Mouse (Mus musculus) midbrain, postnatal 0 days (tissue): ENCODE results near the gene Gemin8. TPM values are rescaled to one million over a fixed set of nuclear protein-coding genes. Genes with fewer than 3 reads are reported as not detected.

Source experiments
- ATAC-seq: fragments of 200-750 bp; cut with Nextera tagmentation; 2 replicates; pipeline ENCODE4 v1.8.0; 2017; ENCODE audit warnings: moderate number of reproducible peaks, mild to moderate bottlenecking, moderate TSS enrichment, moderate library complexity; ENCODE audit not compliant: low FRiP score
- DNase-seq: peaks from one replicate; pipeline ENCODE4 v3.0.0-alpha.2; 2015; ENCODE audit warnings: low spot score
- H3K27ac ChIP-seq: fragments of 300-500 bp; sonication (generic); 2 replicates; pipeline ENCODE4 v1.5.1; 2014; ENCODE audit warnings: low read depth, mild to moderate bottlenecking, low read length, mixed read lengths
- H3K27me3 ChIP-seq: fragments of 300-500 bp; sonication (generic); 2 replicates; pipeline ENCODE4 v1.6.1; 2014; ENCODE audit warnings: low read length, control low read depth, mixed read lengths; ENCODE audit not compliant: insufficient read depth
- H3K36me3 ChIP-seq: fragments of 300-500 bp; sonication (generic); 2 replicates; pipeline ENCODE4 v1.6.1; 2014; ENCODE audit warnings: low read length, control low read depth, mixed read lengths; ENCODE audit not compliant: insufficient read depth
- H3K4me1 ChIP-seq: fragments of 300-500 bp; sonication (generic); 2 replicates; pipeline ENCODE4 v1.6.1; 2014; ENCODE audit warnings: mild to moderate bottlenecking, control low read depth, antibody characterized with exemption, low read length, mixed read lengths; ENCODE audit not compliant: insufficient read depth
- H3K4me2 ChIP-seq: fragments of 300-500 bp; sonication (generic); 2 replicates; pipeline ENCODE4 v1.6.1; 2014; ENCODE audit warnings: low read depth, mild to moderate bottlenecking, low read length, mixed read lengths; ENCODE audit not compliant: poor library complexity, severe bottlenecking
- H3K4me3 ChIP-seq: fragments of 300-500 bp; sonication (generic); 2 replicates; pipeline ENCODE4 v1.5.1; 2014; ENCODE audit warnings: low read depth, mild to moderate bottlenecking, low read length, moderate library complexity
- H3K9ac ChIP-seq: fragments of 300-500 bp; sonication (generic); replicated peaks from 2 replicates; pipeline ENCODE4 v1.6.1; 2014; ENCODE audit warnings: mild to moderate bottlenecking, low read length, moderate library complexity, mixed read lengths; ENCODE audit not compliant: poor library complexity, severe bottlenecking
- H3K9me3 ChIP-seq: fragments of 300-500 bp; sonication (generic); 2 replicates; pipeline ENCODE4 v1.6.1; 2016; ENCODE audit warnings: low read length, control low read depth
- CTCF ChIP-seq: IDR thresholded peaks from 2 replicates; pipeline ENCODE4 v1.5.1; 2016; ENCODE audit warnings: antibody characterized with exemption, mild to moderate bottlenecking
- WGBS: fragments of 180-500 bp; shearing (Covaris S2); extraction: QIAGEN DNeasy Blood & Tissue Kit; methylation state at CpG from one replicate; pipeline ENCODE4 v1.1.7; 2014; 5-methylcytosine and 5-hydroxymethylcytosine counted together
- polyA plus RNA-seq: library from polyadenylated mRNA; unstranded; fragments of >200 nt; fragmentation: Nextera tagmentation; extraction: Ambion mirVana; gene quantifications from 2 replicates; pipeline ENCODE4 v1.2.1, GENCODE M21; 2015
- total RNA-seq: library from RNA; depleted of rRNA; stranded (reverse); fragments of >200 nt; gene quantifications from 2 replicates; pipeline ENCODE4 v1.2.3, GENCODE M21; 2014

The Gemin8 gene
- total and polyA plus RNA-seq, 2 experiments from 2014 or later, result 6.2 to 7.6 TPM

DNA sequence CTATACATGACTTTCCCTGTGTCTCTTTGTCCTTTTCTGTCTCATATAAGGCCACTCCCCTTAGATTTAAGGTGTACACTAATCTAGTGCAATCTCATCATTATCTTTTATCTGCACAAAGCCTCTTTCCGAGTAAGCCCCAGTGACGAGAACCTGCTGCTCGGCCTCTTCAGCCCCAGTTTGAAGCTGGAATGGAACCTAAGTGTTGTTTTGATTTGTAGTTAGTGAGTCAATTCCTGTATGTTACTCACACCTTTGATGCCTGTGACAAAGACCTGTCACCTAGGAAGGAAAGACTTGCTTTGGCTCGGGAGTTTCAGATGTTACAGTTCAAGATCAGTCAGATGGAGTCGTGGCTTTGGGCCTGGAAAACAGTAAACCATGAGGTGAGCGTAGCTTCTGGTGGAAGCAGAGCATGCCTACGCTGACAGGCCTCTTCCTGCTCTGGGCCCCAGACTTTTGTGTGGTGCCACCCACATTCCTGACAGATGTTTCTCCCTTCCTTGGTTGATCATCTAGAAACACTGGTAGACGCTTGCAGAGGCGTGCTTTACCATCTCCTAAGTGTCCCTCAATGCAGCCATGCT, 15.2 kb downstream of the Gemin8 start:
- Histone ChIP-seq H3K27me3 (no peaks in the 10 kb centered on the region; the same call in 1 of the 2 replicates), H3K4me2 (no peak overlapping the region), H3K4me3 (no peak overlapping the region), H3K9ac (no peak overlapping the region), H3K4me1 (no peaks in the 10 kb centered on the region), H3K36me3 (no peaks in the 10 kb centered on the region), H3K27ac (no peak overlapping the region), H3K9me3 (no peaks in the 10 kb centered on the region)
- TF ChIP-seq CTCF, result no peak
- DNase-seq (no peak), ATAC-seq (no peak)
- WGBS, result 93% methylated on average over 9 of the region's 9 CpGs

- no peak overlapping the region for H3K27ac ChIP-seq
- H3K27me3 ChIP-seq, result no peaks in the 10 kb centered on the region; the same call in 1 of the 2 replicates
- no peak overlapping the region for H3K9ac ChIP-seq
- ATAC-seq (no peak), DNase-seq (no peak)
- no peak overlapping the region for H3K4me3 ChIP-seq
- no peaks in the 10 kb centered on the region for H3K4me1 ChIP-seq
- WGBS, result 84% methylated on average over 1 of the region's 1 CpGs
- no peaks in the 10 kb centered on the region for H3K36me3 ChIP-seq
- H3K4me2 ChIP-seq, result no peak overlapping the region
- H3K9me3 ChIP-seq, result no peaks in the 10 kb centered on the region
- TF ChIP-seq CTCF, result no peak
Observed at GRCm38 (mm10) chrX:166187803-166188202, 17.5 kb downstream of the Gemin8 start.

GRCm38 (mm10) chrX:166196327-166196726, 26.1 kb downstream of the Gemin8 start:
- no peak for DNase-seq
- Histone ChIP-seq H3K4me1 (no peaks in the 10 kb centered on the region), H3K36me3 (no peaks in the 10 kb centered on the region), H3K4me2 (no peak overlapping the region), H3K9me3 (no peaks in the 10 kb centered on the region), H3K27ac (no peak overlapping the region), H3K27me3 (no peaks in the 10 kb centered on the region), H3K9ac (no peak overlapping the region), H3K4me3 (no peak overlapping the region)
- ATAC-seq, result no peak
- TF ChIP-seq CTCF, result no peak

- Histone ChIP-seq H3K36me3 (no peaks in the 10 kb centered on the region), H3K27me3 (no peaks in the 10 kb centered on the region), H3K4me1 (no peaks in the 10 kb centered on the region), H3K4me3 (no peak overlapping the region), H3K4me2 (no peak overlapping the region), H3K9me3 (no peaks in the 10 kb centered on the region), H3K9ac (no peak overlapping the region), H3K27ac (no peak overlapping the region)
- no peak for DNase-seq
- no peak for TF ChIP-seq CTCF
- 91% methylated on average over 2 of the region's 2 CpGs for WGBS
- ATAC-seq, result no peak
Observed at GRCm38 (mm10) chrX:166198266-166198665, 28.0 kb downstream of the Gemin8 start.

- no peaks in the 10 kb centered on the region for H3K27me3 ChIP-seq
- no peak overlapping the region for H3K4me2 ChIP-seq
- no peak overlapping the region for H3K27ac ChIP-seq
- H3K4me3 ChIP-seq, result no peak overlapping the region
- H3K36me3 ChIP-seq, result no peaks in the 10 kb centered on the region
- H3K9me3 ChIP-seq, result no peaks in the 10 kb centered on the region
- no peak overlapping the region for H3K9ac ChIP-seq
- DNase-seq (no peak), ATAC-seq (no peak)
- no peak for TF ChIP-seq CTCF
- H3K4me1 ChIP-seq, result no peaks in the 10 kb centered on the region
Observed at GRCm38 (mm10) chrX:166199812-166200211, 29.6 kb downstream of the Gemin8 start.

DNA sequence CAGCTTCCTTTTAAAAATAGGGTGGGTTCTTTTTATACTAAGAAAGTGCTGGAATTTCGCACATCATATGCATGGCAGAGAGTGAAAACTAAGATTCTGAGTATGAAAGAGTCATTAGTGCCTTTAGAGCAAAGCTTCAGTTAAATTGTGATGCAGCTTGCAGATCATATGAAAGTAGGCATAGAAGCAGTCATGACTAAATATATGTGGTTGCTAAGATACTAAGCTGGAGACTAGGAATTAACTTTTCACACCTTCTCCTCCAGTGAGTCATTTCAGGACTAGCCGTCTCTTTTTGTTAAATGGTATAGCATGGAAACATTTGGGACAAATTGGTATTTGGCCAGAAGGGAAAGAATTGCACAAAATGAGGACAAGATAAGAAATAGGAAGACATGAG, 44.3 kb downstream of the Gemin8 start:
- WGBS, result 56% methylated on average over 2 of the region's 2 CpGs
- no peak overlapping the region for H3K4me2 ChIP-seq
- H3K36me3 ChIP-seq, result no peaks in the 10 kb centered on the region
- H3K27ac ChIP-seq, result no peak overlapping the region
- no peaks in the 10 kb centered on the region for H3K4me1 ChIP-seq
- DNase-seq (no peak), ATAC-seq (no peak)
- TF ChIP-seq CTCF, result no peak
- no peak overlapping the region for H3K4me3 ChIP-seq
- H3K27me3 ChIP-seq, result no peaks in the 10 kb centered on the region; the same call in 1 of the 2 replicates
- no peak overlapping the region for H3K9ac ChIP-seq
- H3K9me3 ChIP-seq, result no peaks in the 10 kb centered on the region
